Mouse (Mus musculus) Patski (cell line): ENCODE results near the gene Gli2. TPM values are rescaled to one million over a fixed set of nuclear protein-coding genes. Genes with fewer than 3 reads are reported as not detected.

Experiments
- ATAC-seq: fragments of 100-300 bp; one replicate; pipeline ENCODE4 v1.8.0; 2021
- CTCF ChIA-PET: fragments of 350-600 bp; sonication (Branson Sonifier 250); formaldehyde crosslinking; loops from one replicate; lab custom pipeline; 2022; ENCODE audit warnings: inconsistent platforms; lab: Charles Lee
- POLR2A ChIA-PET: fragments of 350-600 bp; sonication (Branson Sonifier 250); formaldehyde crosslinking; loops from one replicate; lab custom pipeline; 2022; ENCODE audit warnings: antibody characterized with exemption, inconsistent platforms; lab: Charles Lee
- DNase-seq: peaks from one replicate; pipeline ENCODE4 v3.0.0-alpha.2; 2011; ENCODE audit warnings: low read depth, low spot score
- H3K27me3 ChIP-seq: fragments of 371-371 bp; one replicate; pipeline ENCODE4 v1.5.1; 2021
- CTCF ChIP-seq: fragments of 100-300 bp; IDR thresholded peaks from one replicate; pipeline ENCODE4 v1.5.1; 2021
- in situ Hi-C: fragments of 300-500 bp; cut with MboI; formaldehyde crosslinking; loops from 3 replicates; pipeline ENCODE4 v1.11.1; 2018; ENCODE audit warnings: low pct_unique_long_range_greater_than_20kb, mixed read lengths
- polyA plus RNA-seq: library from polyadenylated mRNA; unstranded; gene quantifications from one replicate; pipeline ENCODE4 v1.2.3, GENCODE M21; 2021

Gli2 gene
- polyA plus RNA-seq, 1 experiment from 2014 or later, result 2.7 TPM

DNA sequence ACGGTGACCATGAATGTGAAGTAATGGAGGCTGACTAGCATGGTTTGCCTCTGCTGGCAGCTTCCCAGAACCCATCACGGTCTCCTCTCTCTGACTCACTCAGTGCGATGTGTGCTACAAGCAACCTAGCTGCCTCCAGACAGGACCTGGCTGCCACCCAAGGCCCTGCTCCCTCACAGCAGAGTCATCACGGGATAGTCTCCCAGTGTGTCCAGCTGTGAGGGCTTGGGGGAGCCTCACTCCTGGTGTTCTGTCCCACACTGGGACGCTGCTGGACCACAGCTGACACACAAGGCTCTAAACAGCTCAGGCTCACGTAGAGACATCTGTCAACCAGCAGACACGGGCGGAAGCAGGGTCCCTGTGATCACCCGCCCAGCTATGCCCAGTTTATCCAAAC lies 76.8 kb downstream of the Gli2 start:
- no peak for TF ChIP-seq CTCF
- H3K27me3 ChIP-seq, result no peaks in the 10 kb centered on the region
- peak; percentile 95 for ATAC-seq
- DNase-seq, result peak; percentile 94
- in situ Hi-C loops, result no loop called here
- POLR2A ChIA-PET, result interaction anchor here (1.3 kb wide), 1 partner anchor 27 kb away, joined by 5 read pairs; no protein-coding TSS in a partner anchor
- CTCF ChIA-PET, result interaction anchor here (0.7 to 1.1 kb wide), 3 partner anchors 11 to 77 kb away, joined by 3 read pairs; partner anchors contain the start of gene Gli2

DNA sequence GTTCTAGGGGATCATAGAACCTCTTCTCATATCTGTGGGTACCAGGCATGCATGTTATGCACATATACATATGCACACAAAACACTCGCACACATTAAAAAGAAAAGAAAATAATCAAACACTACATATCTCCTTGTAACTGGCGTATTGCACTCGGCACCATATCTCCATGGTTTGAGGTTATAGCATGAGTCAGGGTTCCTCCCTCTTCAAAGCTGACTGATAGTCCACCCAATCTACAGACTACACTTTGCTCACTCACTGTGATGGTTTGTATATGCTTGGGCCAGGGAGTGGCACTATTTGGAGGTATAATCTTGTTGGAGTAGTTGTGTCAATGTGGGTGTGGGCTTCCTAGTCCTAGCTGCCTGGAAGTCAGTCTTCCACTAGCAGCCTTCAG lies 78.0 kb downstream of the Gli2 start:
- no peaks in the 10 kb centered on the region for H3K27me3 ChIP-seq
- in situ Hi-C loops, result no loop called here
- DNase-seq (no peak), ATAC-seq (no peak)
- POLR2A ChIA-PET, result no interaction called here
- no peak for TF ChIP-seq CTCF
- CTCF ChIA-PET, result no interaction called here

DNA sequence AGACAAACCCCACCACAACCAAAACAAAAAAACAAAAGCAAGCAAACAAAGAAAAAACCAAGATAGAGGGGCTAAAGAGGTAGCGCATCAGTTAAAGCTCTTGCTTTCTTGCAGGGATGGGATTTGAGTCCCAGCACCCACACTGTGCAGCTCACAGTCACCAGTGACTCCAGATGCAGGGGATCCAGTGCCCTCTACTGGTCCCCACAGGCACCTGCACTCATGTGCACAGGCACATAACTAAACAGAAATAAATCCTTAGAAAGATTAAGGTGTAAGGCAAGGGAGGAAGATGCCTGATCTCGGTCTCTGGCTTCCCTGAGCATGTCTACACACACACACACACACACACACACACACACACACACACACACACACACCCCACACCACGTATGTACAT lies 83.4 kb downstream of the Gli2 start:
- POLR2A ChIA-PET, result no interaction called here
- CTCF ChIA-PET, result no interaction called here
- TF ChIP-seq CTCF, result no peak

DNA sequence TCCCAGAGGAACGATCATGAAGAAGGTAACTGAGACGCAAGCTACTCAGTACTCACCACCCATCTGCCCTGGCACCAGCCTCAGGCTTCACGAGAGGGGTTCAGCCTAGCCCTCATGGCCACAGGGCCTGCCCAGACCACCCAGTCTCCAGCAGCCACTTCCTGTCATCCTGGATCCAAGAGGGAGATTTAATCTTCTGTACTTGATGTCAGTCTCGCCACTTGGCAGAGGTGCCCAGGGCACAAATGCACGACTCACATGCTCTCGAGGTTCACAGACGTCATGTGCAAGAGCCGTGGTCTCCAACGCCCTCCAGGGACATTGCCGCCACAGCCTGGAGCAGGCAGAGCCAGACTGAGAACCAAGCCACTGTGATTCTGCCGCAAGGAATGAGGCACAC lies 84.0 kb downstream of the Gli2 start:
- no peak for DNase-seq
- ATAC-seq, result peak; percentile 54
- no peak for TF ChIP-seq CTCF
- in situ Hi-C loops, result no loop called here
- POLR2A ChIA-PET, result no interaction called here
- CTCF ChIA-PET, result no interaction called here
- no peaks in the 10 kb centered on the region for H3K27me3 ChIP-seq

More for the DNA sequence above, 83.4 kb downstream of the Gli2 start:
- no peaks in the 10 kb centered on the region for H3K27me3 ChIP-seq
- DNase-seq (no peak), ATAC-seq (no peak)
- in situ Hi-C loops, result no loop called here

DNA sequence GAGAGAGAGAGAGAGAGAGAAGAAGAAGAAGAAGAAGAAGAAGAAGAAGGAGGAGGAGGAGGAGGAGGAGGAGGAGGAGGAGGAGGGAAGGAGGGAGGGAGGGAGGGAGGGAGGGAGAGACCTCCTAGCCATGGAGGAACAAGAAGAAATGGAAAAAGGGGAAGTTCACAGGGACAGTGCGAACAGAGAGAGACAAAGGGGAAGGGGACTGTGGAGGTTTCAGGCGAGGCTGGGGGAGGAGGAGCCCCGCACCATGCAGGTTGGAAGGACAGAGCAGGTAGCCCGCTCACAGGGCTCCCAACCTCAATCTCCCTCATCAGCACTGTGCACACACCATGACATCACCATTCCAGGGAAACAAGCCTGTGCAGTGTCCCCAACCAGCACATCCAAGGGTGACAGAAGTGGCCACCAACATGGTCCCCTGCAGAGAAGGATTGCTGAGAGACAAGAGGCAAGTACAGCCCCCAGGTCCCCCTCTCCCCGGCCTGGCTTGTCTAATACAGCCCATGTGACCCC lies 84.7 kb downstream of the Gli2 start:
- no peaks in the 10 kb centered on the region for H3K27me3 ChIP-seq
- no peak for DNase-seq
- ChIA-PET POLR2A (interaction anchor here (1.0 kb wide), 1 partner anchor 30 kb away, joined by 3 read pairs; no protein-coding TSS in a partner anchor), CTCF (interaction anchor here (0.8 kb wide), 1 partner anchor 14 kb away, joined by 3 read pairs; no protein-coding TSS in a partner anchor)
- ATAC-seq, result no peak
- TF ChIP-seq CTCF, result no peak
- in situ Hi-C loops, result no loop called here

DNA sequence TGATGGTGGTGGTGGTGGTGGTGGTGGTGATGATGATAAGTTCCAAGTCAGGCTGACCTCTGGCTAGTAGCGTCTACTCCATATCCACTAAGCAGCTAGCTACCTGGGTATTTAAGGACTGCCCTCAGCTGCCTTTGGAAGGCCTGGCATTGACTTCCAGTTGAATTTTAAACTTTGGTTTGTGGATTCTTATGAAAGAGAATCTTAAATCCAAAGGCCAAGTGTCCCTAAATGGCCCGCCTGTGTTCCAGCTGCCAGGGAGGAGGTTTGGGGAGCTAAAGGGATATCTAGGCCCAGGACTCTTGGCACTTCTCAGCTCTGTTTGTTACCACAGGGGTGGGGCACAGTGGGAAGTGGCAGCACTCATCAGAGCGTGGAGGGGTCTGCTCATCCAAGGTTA lies 85.4 kb downstream of the Gli2 start:
- in situ Hi-C loops, result no loop called here
- ATAC-seq (no peak), DNase-seq (no peak)
- TF ChIP-seq CTCF, result no peak
- H3K27me3 ChIP-seq, result no peaks in the 10 kb centered on the region
- CTCF ChIA-PET, result interaction anchor here (0.8 kb wide), 1 partner anchor 14 kb away, joined by 3 read pairs; no protein-coding TSS in a partner anchor
- POLR2A ChIA-PET, result interaction anchor here (1.0 kb wide), 1 partner anchor 31 kb away, joined by 3 read pairs; no protein-coding TSS in a partner anchor

DNA sequence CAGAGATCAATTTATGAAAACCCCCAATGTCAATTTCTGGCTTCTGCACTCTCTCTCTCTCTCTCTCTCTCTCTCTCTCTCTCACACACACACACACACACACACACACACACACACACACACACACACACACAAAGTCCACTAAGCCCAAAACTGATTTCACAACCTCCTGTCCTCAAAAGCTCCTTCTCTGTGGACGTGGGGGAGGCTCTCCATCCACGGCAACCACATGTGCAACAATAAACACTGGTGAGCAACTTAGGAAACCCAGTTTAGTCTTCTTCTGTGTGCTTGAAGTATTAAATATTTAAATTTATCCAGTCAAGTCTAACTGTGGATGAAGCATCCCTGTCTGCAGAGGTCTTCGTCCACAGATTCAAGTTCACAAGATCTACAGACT lies 86.1 kb downstream of the Gli2 start:
- ChIA-PET POLR2A (no interaction called here), CTCF (no interaction called here)
- in situ Hi-C loops, result no loop called here
- H3K27me3 ChIP-seq, result no peaks in the 10 kb centered on the region
- ATAC-seq, result no peak
- TF ChIP-seq CTCF, result no peak
- no peak for DNase-seq

DNA sequence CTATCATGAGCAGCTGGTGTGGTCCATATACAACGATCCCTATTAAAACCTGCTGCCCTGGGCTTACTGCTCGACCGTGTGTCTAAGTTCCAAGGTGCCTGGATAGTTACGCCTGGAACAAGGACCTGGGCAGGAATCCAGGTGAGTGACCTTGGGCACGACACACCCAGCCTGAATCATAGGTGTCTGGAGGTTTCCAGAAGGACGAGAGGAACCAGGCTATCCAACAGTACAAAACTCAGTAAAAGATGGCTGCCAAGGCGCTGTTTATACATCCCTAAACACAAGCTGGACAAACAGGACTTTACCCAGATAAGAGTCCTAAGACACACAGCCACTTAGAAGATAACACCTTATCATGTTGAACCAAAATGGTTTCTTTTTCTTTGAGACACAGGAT lies 94.8 kb downstream of the Gli2 start:
- CTCF ChIA-PET, result interaction anchor here (1.2 kb wide), 1 partner anchor 11 kb away, joined by 3 read pairs; no protein-coding TSS in a partner anchor
- TF ChIP-seq CTCF, result no peak
- no peaks in the 10 kb centered on the region for H3K27me3 ChIP-seq
- POLR2A ChIA-PET, result interaction anchor here (0.9 kb wide), 1 partner anchor 12 kb away, joined by 3 read pairs; no protein-coding TSS in a partner anchor
- in situ Hi-C loops, result no loop called here
- ATAC-seq (no peak), DNase-seq (no peak)

DNA sequence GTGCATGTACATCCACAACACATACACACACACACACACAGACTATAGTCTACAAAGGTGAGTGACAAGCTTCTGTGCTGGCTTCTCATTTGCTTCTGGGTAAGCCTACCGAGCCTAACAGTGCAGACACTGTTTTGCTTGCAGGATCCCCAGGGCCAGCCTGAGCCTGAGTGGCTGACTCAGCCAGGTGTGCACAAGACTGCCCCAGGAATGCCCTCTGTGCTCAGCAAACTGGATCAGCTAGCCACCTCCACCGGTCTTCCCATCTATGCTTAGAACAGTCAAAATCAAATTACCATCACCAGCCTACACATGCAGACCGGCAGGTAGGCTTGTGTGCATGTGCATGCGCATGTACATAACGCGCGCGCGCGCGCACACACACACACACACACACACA lies 97.6 kb downstream of the Gli2 start:
- ChIA-PET POLR2A (no interaction called here), CTCF (no interaction called here)
- in situ Hi-C loops, result no loop called here
- no peaks in the 10 kb centered on the region for H3K27me3 ChIP-seq
- DNase-seq, result no peak
- ATAC-seq, result no peak
- TF ChIP-seq CTCF, result no peak

DNA sequence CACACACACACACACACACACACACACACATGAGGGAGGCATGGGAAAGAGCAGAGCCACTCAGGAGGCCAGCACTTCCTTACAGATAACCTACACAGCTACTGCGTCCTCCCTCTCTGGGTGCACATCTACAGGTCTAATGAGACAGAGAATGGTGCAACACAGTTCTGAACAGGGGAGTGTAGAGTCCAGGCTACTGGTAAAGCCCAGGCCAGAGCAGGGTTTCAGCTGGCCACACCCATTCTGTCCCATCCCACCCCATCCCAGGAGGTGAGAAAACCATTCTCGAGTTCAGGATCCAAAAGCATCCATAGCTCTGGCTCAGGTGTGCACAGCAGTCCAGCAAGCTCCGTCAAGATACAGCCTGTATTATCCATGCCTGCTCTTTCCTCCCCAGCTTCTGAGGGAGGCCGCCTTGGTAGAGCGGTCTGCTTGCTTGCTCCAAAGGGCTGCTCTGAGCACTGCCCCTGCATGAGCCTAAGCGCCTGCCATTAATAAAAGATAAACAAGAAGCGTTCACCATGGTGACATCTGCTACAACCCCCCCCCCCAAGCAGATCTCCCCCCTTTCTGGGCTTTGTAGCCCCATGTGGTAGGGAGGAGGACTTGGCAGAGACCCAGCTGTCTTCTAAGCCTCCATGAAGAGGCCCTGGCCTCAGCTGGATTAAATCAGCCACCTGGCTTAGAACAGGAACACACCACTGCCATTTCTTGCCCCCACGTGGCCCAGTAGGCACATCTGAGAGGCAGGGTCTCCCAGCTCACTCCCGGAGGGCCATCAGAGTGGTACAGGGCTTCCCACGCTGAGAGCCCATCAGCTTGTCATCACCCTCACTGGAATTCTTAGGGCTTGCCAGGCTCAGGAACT lies 98.8 kb downstream of the Gli2 start:
- ChIA-PET POLR2A (no interaction called here), CTCF (interaction anchor here (0.8 kb wide), 1 partner anchor 9 kb away, joined by 3 read pairs; no protein-coding TSS in a partner anchor)
- ATAC-seq (no peak), DNase-seq (no peak)
- H3K27me3 ChIP-seq, result no peaks in the 10 kb centered on the region
- in situ Hi-C loops, result no loop called here
- no peak for TF ChIP-seq CTCF

DNA sequence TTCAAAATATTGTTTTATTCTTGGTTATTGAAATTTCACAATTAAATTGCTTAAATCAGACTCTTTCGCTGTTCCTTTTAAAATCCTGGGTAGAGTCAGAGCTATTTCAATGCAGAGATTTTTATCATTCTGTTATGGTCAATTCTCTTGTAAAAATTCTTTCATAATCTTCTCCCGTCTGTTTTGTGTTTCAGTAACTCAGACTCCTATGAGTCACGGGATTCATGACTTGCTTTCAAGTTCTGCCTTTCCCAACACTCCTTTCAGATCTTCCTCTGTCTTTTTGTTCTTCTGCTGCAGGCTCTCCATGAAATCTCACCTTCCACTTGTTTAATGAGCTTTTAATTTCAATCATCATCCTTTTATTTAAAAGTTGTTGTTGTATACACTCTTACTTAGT lies 100.4 kb downstream of the Gli2 start:
- DNase-seq (no peak), ATAC-seq (no peak)
- TF ChIP-seq CTCF, result no peak
- ChIA-PET CTCF (no interaction called here), POLR2A (no interaction called here)
- in situ Hi-C loops, result no loop called here
- no peaks in the 10 kb centered on the region for H3K27me3 ChIP-seq
